Mouse (Mus musculus): Measurements from ENCODE around the gene Rpl7l1.
A peak's percentile ranks its signal among the peaks of the same experiment; 100 is the strongest.
"Not testable (repeated sequence)": the region's sequence is repeated elsewhere in the genome, so short reads cannot be mapped to it uniquely, and the experiment has no call there.

Gene Rpl7l1

GRCm38 (mm10) chr17:46776087-46776486, 6.4 kb downstream of the Rpl7l1 start:
- no peak for DNase-seq (ENCODE audit: extremely low spot score, low spot score)

- no peak for DNase-seq (ENCODE audit: extremely low spot score, low spot score)
Observed at GRCm38 (mm10) chr17:46775070-46775469, 7.4 kb downstream of the Rpl7l1 start.

GRCm38 (mm10) chr17:46774131-46774472, 8.4 kb downstream of the Rpl7l1 start:
- peak; percentile 32 for DNase-seq (ENCODE audit: extremely low spot score, low spot score)

GRCm38 (mm10) chr17:46773278-46774130, 9.0 kb downstream of the Rpl7l1 start:
- DNase-seq (ENCODE audit: extremely low spot score, low spot score), result peak; percentile 42

DNA sequence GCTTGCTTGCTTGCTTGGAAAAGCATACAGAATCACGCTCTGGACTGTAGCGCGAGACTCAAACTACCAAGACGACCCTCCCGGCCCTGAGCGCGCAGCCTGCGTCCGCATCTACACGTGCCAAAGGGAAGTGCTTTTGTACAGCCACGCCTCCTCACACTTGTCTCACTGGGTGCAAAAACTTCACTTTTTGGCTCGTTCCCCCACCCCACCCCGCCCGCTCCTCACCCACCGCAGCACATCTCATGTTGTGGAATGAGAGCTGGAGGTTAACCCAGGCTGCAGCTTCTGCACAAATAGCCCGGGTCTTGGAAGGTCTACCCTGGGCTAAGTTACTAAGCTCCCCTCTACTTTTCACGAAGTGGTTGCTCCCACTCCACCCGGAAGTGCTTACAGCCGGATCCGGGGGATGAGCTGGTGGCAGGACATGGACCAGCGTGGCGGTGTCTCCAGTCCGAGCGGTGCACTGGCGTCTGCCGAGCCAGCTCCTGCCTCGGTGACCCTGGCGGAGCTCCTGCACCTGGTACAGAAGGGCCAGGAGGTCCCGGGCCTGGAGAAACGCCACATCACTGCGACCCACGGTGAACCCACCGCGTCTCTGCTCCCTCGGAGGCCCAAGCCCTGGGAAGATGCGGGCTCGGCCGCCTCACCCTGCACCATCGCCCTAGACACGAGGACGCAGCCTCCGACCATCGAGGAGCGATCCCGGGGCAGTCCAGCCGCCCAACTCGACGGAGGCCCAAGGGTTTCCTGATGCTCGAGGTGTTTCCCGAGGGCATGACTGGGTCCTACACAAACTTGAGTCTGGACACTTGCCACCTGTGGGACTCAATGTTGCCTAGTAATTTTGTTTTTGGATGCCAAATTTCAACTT, 9.8 kb downstream of the Rpl7l1 start, which contains the start of gene 2310039H08Rik:
Gene 2310039H08Rik, plus strand, starts transcription at position 232 of the 874 bp plus-strand sequence.
- peak; percentile 93 for DNase-seq (ENCODE audit: extremely low spot score, low spot score)

DNA sequence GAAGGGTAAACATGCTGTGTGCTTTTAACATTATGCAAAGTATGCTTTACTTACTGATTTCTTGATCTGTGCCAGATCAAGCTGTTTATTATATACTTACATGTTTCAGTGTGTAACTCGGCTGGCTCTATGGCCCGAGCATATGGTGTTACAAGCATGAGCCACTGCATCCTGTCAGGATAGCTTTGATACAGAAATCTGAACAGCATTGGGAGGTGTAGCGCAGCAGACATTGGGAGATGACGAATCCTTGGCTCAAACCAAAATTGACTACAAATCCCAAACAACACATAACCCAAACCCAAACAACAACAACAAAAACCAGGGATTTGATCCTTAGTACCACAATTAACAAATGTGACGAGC, 10.5 kb downstream of the Rpl7l1 start:
- no peak for DNase-seq (ENCODE audit: extremely low spot score, low spot score)

DNA sequence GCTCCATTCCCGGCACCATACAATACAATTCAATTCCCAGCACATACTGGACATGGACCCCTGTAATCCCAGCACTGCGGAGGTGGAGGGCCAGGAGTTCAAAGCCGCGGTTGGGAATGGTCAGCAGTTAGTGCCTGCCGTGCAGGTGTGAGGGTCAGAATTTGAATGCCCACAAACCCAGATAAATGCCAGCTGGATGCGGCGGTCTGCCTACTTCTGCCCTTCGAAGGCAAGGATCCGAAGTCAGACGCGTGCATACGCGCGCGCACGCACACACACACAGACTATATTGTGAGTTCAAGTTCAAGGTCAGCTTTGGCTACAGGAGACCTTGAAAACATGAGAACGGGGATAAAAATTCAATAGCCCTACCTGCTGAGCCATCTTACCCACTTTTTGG, 10.9 kb downstream of the Rpl7l1 start:
- no peak for DNase-seq (ENCODE audit: extremely low spot score, low spot score)

DNA sequence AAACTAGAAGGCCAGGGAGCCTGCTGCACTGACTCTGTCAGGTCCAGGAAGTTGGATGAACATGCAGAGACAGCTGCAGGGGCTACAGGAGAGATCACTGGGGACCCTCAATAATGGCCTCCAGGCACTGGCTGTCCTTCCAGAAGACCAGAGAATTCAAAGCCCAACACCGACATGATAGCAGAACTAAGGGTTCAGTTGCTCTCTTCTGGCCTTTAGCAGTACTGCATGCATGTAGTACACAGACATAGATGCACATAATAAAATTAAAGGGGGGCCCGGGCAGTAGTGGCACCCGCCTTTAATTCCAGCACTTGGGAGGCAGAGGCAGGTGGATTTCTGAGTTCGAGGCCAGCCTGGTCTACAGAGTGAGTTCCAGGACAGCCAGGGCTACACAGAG, 11.4 kb downstream of the Rpl7l1 start:
- DNase-seq (ENCODE audit: extremely low spot score, low spot score), result no peak

GRCm38 (mm10) chr17:46770546-46770945, 11.9 kb downstream of the Rpl7l1 start:
- no peak for DNase-seq (ENCODE audit: extremely low spot score, low spot score)

- no peak for DNase-seq (ENCODE audit: extremely low spot score, low spot score)
Observed at GRCm38 (mm10) chr17:46767868-46768267, 14.6 kb downstream of the Rpl7l1 start.

DNA sequence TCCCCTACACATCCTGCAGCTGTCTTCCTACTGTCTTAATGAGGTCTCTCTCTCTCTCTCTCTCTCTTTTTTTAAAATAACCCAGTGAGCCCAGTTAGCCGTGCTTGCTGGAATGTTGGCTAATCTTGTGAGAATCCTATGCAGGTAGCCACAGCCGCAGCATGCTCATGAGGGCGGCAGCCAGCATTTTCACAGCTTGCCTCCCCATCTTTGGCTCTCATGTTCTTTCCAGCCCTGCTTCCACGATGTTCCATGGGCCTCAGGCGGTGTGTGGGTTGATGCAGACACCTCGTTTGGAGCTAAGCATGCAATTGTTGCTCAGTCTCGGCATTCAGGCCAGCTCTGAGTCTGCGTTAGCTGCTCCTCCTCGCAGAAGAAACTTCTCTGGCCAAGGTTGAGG, 17.6 kb downstream of the Rpl7l1 start:
- DNase-seq (ENCODE audit: extremely low spot score, low spot score), result not testable (repeated sequence)

- no peak for DNase-seq (ENCODE audit: extremely low spot score, low spot score)
Observed at GRCm38 (mm10) chr17:46763544-46763943, 18.9 kb downstream of the Rpl7l1 start, which contains the start of gene Ptcra. Ptcra (minus strand) TSS chr17:46763712.

DNA sequence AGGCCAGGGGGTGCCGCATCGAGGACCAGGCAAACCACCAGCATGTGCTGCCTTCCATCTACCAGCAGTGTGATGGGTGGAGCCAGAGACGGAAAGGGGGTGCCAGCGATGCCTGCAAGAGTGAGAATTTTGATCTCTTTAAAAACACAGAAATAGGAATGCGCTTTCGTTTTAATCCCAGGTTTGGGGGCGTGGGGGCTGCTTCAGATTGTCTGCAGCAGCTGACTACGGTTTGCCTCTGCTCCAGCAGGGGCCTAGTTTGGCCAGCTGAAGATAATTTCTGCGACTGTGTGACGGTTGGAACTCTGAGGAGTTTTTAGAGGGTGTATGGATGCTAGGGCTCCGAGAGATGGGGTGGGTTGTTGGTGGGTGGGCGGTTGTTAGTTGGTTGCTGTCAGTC, 23.7 kb downstream of the Rpl7l1 start:
- no peak for DNase-seq (ENCODE audit: extremely low spot score, low spot score)

- peak; percentile 99 for DNase-seq (ENCODE audit: extremely low spot score, low spot score)
Observed at GRCm38 (mm10) chr17:46751794-46752556, 30.5 kb downstream of the Rpl7l1 start, which contains the start of gene Cnpy3. Cnpy3 (minus strand) TSS chr17:46752214.

- no peak for DNase-seq (ENCODE audit: extremely low spot score, low spot score)
Observed at GRCm38 (mm10) chr17:46751056-46751793, 31.2 kb downstream of the Rpl7l1 start.

DNA sequence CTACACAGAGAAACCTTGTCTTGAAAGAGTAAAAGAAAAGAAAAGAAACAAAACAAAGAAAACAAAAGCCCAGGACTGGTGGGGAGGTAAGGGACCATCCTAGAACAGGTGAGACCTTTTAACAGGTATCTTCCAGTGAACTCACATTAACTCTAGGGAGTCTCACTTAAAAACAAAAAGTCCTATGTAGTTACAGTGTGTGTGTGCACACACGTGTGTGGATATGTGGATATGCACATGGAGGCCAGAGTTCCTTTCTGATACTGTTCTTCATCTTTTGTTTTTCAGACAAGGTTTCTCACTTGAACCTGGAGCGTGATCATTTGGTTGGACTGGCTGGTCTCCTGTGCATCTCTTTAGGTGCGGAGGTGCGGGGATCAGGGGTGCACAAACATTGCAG, 31.9 kb downstream of the Rpl7l1 start:
- no peak for DNase-seq (ENCODE audit: extremely low spot score, low spot score)

- DNase-seq (ENCODE audit: extremely low spot score, low spot score), result no peak
Observed at GRCm38 (mm10) chr17:46749282-46749681, 33.2 kb downstream of the Rpl7l1 start.

DNA sequence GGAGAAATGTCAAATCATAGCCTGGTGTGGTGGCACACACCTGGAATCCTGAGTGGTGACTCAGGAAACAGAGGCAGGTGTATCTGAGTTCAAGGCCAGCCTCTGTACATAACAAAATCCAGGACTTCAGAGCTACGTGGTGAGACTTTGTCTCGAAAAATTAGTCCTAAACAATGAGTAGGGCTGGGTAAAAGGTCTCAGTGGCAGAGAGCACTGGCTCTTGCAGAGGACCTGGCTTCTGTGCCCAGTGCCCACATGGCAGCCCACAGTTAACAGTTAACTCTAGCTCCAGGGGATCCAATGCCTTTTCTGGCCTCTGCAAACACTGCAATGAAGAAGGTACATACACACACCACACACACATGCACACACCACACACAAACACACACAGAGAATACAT, 34.7 kb downstream of the Rpl7l1 start:
- no peak for DNase-seq (ENCODE audit: extremely low spot score, low spot score)

- DNase-seq (ENCODE audit: extremely low spot score, low spot score), result no peak
Observed at GRCm38 (mm10) chr17:46747234-46747633, 35.2 kb downstream of the Rpl7l1 start.

- no peak for DNase-seq (ENCODE audit: extremely low spot score, low spot score)
Observed at GRCm38 (mm10) chr17:46745506-46745905, 37.0 kb downstream of the Rpl7l1 start.

GRCm38 (mm10) chr17:46742986-46743385, 39.5 kb downstream of the Rpl7l1 start:
- no peak for DNase-seq (ENCODE audit: extremely low spot score, low spot score)
